Mouse (Mus musculus) T-helper 2 cell (primary cell): ENCODE data around the gene Wnt4.

Experiments
- in situ Hi-C: fragments of 300-600 bp; cut with MboI, MseI; formaldehyde crosslinking; loops from one replicate; pipeline ENCODE4 v1.15.1; 2025; ENCODE audit warnings: high pct_unique_total_duplicates

Gene Wnt4

DNA sequence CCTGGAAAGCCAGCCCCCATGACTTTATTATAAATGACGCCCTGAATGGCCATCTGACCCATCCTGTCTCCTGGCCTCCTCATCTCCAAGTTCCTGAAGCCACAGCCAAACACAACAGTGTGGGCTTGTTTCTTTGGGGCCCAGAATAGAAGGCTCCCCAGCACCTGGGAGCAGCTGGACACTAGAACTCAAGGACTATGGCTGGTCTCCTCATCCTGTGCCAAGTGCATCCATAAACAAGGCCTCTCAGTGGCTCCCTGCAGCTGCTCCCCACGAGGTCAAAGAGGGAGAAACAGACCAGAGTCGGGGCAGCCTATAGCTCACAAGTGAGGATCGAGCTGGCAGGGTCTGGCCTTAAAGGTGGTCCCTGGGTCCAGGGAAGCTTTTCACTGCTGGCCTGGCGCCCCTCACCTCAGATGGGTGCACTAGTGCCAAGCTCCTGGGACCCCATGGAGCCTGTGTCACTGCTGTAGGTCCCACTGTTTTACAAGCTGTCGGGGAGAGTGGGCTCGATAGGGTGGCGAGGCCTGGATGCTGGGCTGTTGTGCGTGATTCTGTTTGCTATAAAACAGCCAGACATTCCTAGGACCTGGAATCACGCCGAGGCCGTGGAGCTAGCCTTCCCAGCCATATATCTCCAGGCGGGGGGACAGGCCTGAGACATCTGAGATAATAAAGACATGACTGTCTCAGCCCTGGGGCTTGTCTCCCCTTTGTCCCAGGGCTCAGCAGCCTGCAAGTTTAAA lies 28.7 kb downstream of the Wnt4 start:
- in situ Hi-C loops: no loop called here

GRCm38 (mm10) chr4:137306577-137306888 lies 29.2 kb downstream of the Wnt4 start:
- in situ Hi-C loops: no loop called here

DNA sequence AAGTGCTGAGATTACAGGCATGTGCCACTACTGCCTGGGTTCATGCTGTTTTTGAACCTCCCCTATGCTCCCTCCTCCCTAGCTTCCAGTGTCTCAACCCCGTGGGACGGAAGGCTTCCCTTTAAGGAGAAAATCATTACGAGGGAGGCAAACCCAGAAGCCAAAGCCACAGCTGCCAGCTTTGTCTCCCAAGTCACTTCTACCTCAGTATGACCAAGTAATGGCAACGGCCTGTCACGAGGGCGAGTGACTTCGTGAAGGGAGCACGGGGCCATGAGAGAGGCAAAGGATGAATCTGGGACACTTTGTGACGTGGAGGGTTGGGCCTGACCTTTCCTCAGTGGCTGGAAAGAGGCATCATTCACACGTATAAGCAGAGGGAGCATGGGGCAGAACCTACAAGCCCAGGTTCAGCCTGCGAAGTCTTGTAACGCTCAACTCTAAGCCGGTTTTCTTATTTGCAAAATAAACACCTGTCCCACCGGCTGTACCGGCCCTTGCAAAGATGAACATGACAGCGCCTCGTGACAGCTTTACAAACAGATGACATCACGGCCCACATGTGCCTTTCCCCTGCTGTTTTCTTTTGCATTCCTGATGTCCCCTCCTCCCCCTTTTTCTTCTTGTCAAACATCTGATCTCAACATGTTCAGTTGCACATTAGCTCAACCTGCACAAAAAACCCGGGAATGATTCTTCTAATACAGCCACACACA lies 29.9 kb downstream of the Wnt4 start:
- in situ Hi-C loops: no loop called here

- in situ Hi-C loops: no loop called here
These were observed 31.1 kb downstream of the Wnt4 start for GRCm38 (mm10) chr4:137308377-137308776.

DNA sequence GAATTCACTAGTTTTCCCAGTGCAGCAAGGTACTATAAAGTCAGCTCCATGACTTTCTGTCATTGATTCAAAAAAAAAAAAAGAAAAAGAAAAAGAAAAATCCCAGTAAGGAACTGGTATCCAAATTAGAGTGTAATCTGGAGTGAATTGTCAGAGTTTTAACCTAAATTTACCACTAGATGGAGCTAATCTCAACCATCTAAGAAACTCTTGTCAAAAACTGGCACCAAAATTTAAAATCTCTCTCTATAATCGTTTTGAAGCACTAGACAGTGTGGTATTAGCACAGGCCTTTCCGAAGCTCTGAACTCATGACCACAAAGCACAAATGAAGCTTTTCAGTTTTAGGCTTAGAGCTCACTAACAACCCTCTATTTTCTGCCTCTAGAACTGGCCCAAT lies 36.2 kb downstream of the Wnt4 start:
- in situ Hi-C loops: loop anchor here (5.0 kb wide), 1 partner anchor 84 kb away; no protein-coding TSS in a partner anchor

DNA sequence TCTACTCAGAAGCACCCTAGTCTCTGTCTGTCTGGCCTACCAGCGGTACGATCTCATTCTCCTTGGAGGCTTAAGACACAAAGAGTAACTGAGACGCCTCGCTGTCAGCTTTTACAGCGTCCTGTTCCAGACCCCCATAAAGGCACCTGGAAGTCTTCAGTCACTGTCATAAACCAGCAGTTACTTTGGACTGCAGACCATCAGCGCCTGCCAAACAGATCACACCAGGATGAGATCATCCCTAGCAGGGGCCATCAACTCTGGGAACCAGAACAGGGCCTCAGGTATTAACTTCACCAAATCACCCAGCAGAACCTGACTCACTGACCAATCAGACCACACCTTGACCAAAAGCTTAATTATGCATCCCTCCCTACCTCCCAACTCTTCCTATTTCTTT lies 37.3 kb downstream of the Wnt4 start:
- in situ Hi-C loops: loop anchor here (5.0 kb wide), 1 partner anchor 83 kb away; no protein-coding TSS in a partner anchor

- in situ Hi-C loops: no loop called here
These were observed 37.8 kb downstream of the Wnt4 start for GRCm38 (mm10) chr4:137315061-137315460.

GRCm38 (mm10) chr4:137316027-137316770 lies 38.9 kb downstream of the Wnt4 start:
- in situ Hi-C loops: no loop called here

DNA sequence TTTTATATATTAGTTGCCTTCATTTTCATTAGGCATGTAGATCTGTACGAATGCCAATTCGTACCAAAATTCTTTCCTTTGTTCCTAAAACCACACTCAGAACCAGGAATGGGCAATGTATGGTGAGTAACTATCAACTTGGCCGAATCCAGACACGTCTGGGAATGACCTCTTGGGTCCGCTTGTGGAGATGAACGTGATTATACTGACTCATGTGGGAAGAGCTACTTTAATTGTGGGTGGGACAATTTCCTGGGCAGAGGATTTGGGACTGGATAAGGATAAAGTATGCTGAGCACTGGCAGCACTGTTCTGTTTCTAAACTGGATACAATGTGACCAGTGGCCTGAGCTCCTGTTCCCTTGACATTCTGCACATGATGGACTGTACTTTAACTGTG lies 47.6 kb downstream of the Wnt4 start:
- in situ Hi-C loops: no loop called here

GRCm38 (mm10) chr4:137326494-137326893 lies 49.2 kb downstream of the Wnt4 start:
- in situ Hi-C loops: no loop called here

DNA sequence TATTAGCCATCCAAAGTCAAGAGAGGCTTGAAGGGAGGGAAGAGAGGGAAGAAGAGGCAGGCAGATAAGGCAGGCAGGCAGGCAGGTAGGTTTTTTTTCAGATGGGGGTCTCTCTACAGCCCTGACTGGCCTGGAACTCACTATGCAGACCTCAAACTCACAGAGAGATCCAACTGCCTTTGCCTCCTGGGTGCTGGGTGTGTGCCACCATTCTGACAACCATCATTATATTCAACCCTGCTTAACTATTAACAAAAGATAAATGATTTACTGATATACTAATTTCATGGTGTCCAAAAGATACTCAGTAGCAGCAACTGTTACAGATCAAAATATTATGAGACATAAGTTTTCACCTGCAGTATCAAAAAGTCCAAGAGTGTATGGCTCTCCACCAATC lies 54.8 kb downstream of the Wnt4 start:
- in situ Hi-C loops: no loop called here

GRCm38 (mm10) chr4:137336468-137336867 lies 59.2 kb downstream of the Wnt4 start:
- in situ Hi-C loops: no loop called here

GRCm38 (mm10) chr4:137339415-137339814 lies 62.1 kb downstream of the Wnt4 start:
- in situ Hi-C loops: no loop called here

GRCm38 (mm10) chr4:137342816-137343215 lies 65.5 kb downstream of the Wnt4 start:
- in situ Hi-C loops: no loop called here

- in situ Hi-C loops: no loop called here
These were observed 67.8 kb downstream of the Wnt4 start for GRCm38 (mm10) chr4:137345112-137345511.

DNA sequence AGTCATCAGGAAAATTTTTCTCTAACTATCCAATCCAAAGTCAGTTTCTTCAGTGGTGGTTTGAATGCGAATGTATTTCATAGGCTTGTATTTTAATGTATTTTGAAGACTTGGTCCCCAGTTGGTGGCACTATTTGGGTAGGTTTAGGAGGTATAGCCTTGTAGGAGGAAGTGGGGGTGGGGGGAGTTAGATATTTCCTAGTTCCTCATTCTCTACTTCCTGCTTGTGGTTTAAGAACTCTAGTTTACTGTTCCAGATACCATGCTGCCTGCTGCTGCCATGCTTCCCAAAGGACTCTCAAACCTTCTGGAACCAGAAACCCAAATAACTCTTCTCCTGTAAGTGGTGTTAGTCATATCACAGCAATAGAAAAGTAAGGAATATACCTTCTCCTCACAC lies 68.5 kb downstream of the Wnt4 start:
- in situ Hi-C loops: no loop called here
